8 mouse cellular contexts compared by ENCODE assay signal in genomic region chr16:33250651-33251120, GRCm38 (mm10). TPM values are rescaled to one million over a fixed set of nuclear protein-coding genes. Genes with fewer than 3 reads are reported as not detected.
A peak's percentile ranks its signal among the peaks of the same experiment; 100 is the strongest.
DNase-seq lines count a peak whose midpoint lies in the region; ATAC-seq and TF ChIP-seq lines count a peak whose summit lies in the region.

No protein-coding gene starts in this region.

- H3K4me1 ChIP-seq in heart, embryonic 12.5 days (replicated peaks): peaks cover 14% of the 10 kb centered on the region
- 0 out of 2 replicates have a peak, but pooled peaks cover 2% of the 10 kb centered on the region for H3K4me1 ChIP-seq in midbrain, embryonic 12.5 days

- TF ChIP-seq CTCF in gastrocnemius, adult 2 months (IDR thresholded peaks at IDR 0.05): no peak

- H3K27me3 ChIP-seq in heart, embryonic 12.5 days (replicated peaks): no peaks in the 10 kb centered on the region
- no peaks in the 10 kb centered on the region for H3K27me3 ChIP-seq in midbrain, embryonic 12.5 days

- H3K4me2 ChIP-seq in heart, embryonic 12.5 days: peak overlapping the region; percentile 84
- H3K4me2 ChIP-seq in midbrain, embryonic 12.5 days (replicated peaks): peak overlapping the region; percentile 69

- intact Hi-C loops in gastrocnemius, adult 2 months (cut with DNase I): loop anchor here (5.0 kb wide), 1 partner anchor 193 kb away; the partner anchor contains the start of genes Iqcg and Rpl35a
- intact Hi-C loops in gastrocnemius, postnatal 14 days (cut with DNase I; ENCODE audit: low total_unique reads): no loop called here

- no peak for DNase-seq in gastrocnemius, adult 2 months
- no peak for DNase-seq in gastrocnemius, postnatal 14 days
- peak; percentile 19 for DNase-seq in brain, adult 2 months (ENCODE audit: low read depth, low spot score)
- peak; percentile 39 for DNase-seq in large intestine, adult 2 months (ENCODE audit: low read depth, low spot score)
- no peak for DNase-seq in right cerebral cortex, postnatal 10 days (ENCODE audit: low spot score in 2 of 2)
- DNase-seq in urinary bladder, postnatal 25 days (ENCODE audit: low spot score): no peak

- no peaks in the 10 kb centered on the region for H3K9me3 ChIP-seq in heart, embryonic 12.5 days (replicated peaks)
- H3K9me3 ChIP-seq in midbrain, embryonic 12.5 days: no peaks in the 10 kb centered on the region

- 22% methylated on average over 9 of the region's 9 CpGs for WGBS in heart, embryonic 12.5 days
- WGBS in large intestine, adult 2 months: under 1% methylated on average over 9 of the region's 9 CpGs
- 23% methylated on average over 9 of the region's 9 CpGs for WGBS in midbrain, embryonic 12.5 days

- H3K27ac ChIP-seq in gastrocnemius, adult 2 months: peak overlapping the region; percentile 95
- peak overlapping the region; percentile 89; the same call in 1 of the 2 replicates for H3K27ac ChIP-seq in heart, embryonic 12.5 days (ENCODE audit: poor library complexity, severe bottlenecking)
- no peak overlapping the region for H3K27ac ChIP-seq in midbrain, embryonic 12.5 days (replicated peaks)

- H3K36me3 ChIP-seq in heart, embryonic 12.5 days: peaks cover 14% of the 10 kb centered on the region
- H3K36me3 ChIP-seq in midbrain, embryonic 12.5 days: no peaks in the 10 kb centered on the region

- ATAC-seq in heart, embryonic 12.5 days (ENCODE audit: insufficient number of reproducible peaks, low FRiP score): no peak
- ATAC-seq in midbrain, embryonic 12.5 days (ENCODE audit: low FRiP score, low read depth): no peak

- H3K9ac ChIP-seq in heart, embryonic 12.5 days: peak overlapping the region; percentile 100
- peak overlapping the region; percentile 92 for H3K9ac ChIP-seq in midbrain, embryonic 12.5 days (replicated peaks)

- peak overlapping the region; percentile 100 for H3K4me3 ChIP-seq in gastrocnemius, adult 2 months
- peak overlapping the region; percentile 99 for H3K4me3 ChIP-seq in heart, embryonic 12.5 days
- peak overlapping the region; percentile 96 for H3K4me3 ChIP-seq in midbrain, embryonic 12.5 days

RNA-seq across cellular contexts. Expression of gene Snx4, which starts 0.6 kb away (rescaled TPM):
- total RNA-seq in gastrocnemius, adult 2 months (2021): 10 to 100 TPM; 12.6 to 15.2 TPM
- total RNA-seq in gastrocnemius, postnatal 14 days (2021): 10 to 100 TPM; 19.5 to 22.3 TPM
- 79.9 and 81.4 TPM in 2 replicates for polyA plus RNA-seq in heart, embryonic 12.5 days (2016; fragmentation: Nextera tagmentation; extraction: Ambion mirVana)
- polyA plus RNA-seq in large intestine, adult 2 months (2012; rRNA removed): 14.5 and 15.2 TPM in 2 replicates
- polyA plus RNA-seq in midbrain, embryonic 12.5 days (2016; fragmentation: Nextera tagmentation; extraction: Ambion mirVana): 76.2 and 80.2 TPM in 2 replicates

Comparison
In these comparisons a context has a peak if more than half of its experiments do, and no peak if none do; other contexts are left out.
1. DNase-seq: peak in brain, adult 2 months (single experiment) and large intestine, adult 2 months (single experiment); none in gastrocnemius, adult 2 months (single experiment), gastrocnemius, postnatal 14 days (single experiment), right cerebral cortex, postnatal 10 days (0 of 2) and urinary bladder, postnatal 25 days (single experiment).
2. Peak in every context shown above with its lines, with median percentiles within 50 percentile points of each other: H3K4me3 ChIP-seq.